Mouse (Mus musculus) gastrocnemius, adult 8-10 months (tissue): ENCODE data around the gene Hmgb2. TPM values are rescaled to one million over a fixed set of nuclear protein-coding genes. Genes with fewer than 3 reads are reported as not detected.
A peak's percentile ranks its signal among the peaks of the same experiment; 100 is the strongest.
"Not testable (repeated sequence)": the region's sequence is repeated elsewhere in the genome, so short reads cannot be mapped to it uniquely, and the experiment has no call there.

Source experiments
- DNase-seq, 2 experiments: peaks; one replicate each; pipeline ENCODE4 v3.0.0; 2022; ENCODE audit warnings: low spot score in 2 of 2
- total RNA-seq, 4 experiments: library from RNA; stranded (reverse); gene quantifications; 2 replicates each; pipeline ENCODE4 v1.2.4; 2022

Hmgb2 gene
- total RNA-seq, 4 experiments from 2014 or later: 2.5 to 6.5 (median 4.8) TPM

DNA sequence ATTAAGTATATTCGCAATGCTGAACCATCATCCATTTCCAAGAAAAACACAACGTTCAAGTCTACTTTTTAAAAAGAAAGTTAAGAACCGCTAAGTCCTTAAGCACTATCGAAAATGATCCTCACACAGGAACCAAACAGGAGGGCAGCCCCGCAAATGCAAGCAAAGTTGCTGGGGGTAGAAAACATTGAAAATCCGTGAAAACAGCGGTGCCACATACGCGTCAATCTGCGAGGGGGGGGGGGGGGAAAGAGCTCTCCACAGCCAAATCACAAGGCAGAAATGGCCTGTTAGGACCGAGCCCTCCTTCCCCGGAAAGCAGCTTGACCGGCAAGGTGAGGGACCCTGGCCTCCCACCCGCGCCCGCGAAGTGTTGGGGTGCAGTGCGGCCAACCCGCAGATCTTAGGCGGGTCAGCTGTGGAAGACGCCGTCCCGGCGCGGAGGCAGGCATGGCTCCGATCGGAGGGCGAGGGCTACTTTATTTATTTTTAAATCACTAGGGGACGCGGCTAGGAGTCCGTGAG lies 854 bp upstream of the Hmgb2 start:
- no peak for DNase-seq

GRCm38 (mm10) chr8:57512141-57513056 lies 692 bp downstream of the Hmgb2 start:
- DNase-seq: no peak

DNA sequence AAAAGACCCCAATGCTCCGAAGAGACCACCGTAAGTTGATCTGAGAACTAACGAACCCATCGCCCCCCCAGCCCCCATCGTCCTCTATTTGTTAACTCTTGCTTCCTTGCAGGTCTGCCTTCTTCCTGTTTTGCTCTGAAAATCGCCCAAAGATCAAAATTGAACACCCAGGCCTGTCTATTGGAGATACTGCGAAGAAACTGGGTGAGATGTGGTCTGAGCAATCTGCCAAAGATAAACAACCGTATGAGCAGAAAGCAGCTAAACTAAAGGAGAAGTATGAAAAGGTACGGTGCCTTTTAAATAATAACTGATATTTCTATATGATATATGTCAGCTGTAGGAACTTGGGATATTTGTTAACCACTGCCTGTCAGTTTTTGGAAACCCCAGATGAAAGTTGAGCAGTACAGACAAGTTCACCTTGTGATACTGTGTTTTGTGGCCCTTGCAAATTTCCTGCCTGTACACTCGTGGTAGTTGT lies 1.5 kb downstream of the Hmgb2 start:
- DNase-seq: not testable (repeated sequence)

DNA sequence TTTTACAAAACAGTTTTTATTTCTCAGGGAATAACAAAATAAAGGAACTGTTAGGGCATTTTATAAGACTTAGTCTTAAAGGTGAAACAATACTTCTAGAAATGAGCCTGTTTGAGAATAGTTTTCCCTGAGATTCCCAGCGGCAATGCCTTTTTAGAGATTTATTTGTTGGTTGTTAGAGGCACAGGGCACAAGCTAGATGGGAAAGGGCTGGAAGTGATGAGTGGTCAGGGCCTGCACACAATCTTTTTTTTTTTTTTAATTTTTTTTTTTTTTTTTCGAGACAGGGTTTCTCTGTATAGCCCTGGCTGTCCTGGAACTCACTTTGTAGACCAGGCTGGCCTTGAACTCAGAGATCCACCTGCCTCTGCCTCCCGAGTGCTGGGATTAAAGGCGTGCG lies 5.0 kb downstream of the Hmgb2 start:
- DNase-seq: not testable (repeated sequence)

DNA sequence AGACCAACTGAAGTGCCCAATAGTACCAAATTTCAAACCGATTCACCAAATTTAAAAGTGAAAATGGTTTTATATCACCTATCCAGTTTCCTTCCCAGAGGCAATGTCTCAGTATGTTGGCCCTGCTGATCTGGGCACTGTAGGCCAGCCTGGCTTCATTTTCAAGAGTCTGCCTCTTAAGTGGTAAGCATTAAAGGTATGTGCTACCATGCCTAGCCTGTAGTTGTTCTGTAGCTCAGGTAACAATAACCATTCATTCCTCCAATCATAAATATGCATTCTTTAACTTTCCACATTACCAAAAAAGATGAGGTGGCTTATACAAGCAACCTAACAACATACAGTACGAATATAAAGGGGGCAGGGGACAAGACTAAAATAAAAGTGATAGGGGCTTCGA lies 6.0 kb downstream of the Hmgb2 start:
- DNase-seq: no peak

GRCm38 (mm10) chr8:57520186-57520786 lies 8.6 kb downstream of the Hmgb2 start:
- no peak for DNase-seq

DNA sequence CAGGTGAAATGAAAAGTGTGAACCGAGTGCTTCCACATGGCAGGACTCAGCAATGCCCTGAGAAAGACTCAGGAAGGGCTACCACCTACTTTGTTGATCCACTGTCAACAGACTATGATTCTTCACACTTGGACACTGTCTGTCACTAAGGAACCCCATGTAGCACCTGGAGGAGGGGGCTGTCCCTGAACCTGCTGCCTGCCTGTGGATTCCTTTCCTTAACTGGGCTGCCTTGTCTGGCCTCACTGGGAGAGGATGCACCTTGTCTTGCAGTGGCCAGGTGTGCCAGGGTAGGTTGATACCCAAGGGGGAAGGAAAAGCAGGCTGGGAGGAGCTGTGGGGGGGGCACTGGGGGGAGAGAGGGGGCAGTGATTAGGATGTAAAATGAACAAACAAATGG lies 16.3 kb downstream of the Hmgb2 start:
- no peak for DNase-seq

DNA sequence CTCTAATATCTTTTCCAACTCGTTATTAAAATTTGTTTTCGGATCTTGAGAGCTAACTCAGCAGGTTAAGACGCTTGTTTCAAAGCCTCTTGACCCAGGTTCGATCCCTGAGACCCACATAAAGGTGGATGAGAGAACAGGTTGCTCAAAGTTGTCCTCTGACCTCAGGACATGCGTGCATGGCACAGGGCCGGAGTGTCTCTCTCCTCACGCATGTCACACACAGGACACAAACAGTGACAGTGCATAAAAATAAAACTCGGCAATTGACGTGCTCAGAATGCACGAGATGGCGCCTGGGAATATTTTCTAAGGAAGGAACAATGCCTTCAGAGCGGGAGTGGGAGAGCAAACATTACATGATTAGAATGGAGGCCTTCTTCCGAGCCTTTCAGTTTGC lies 18.5 kb downstream of the Hmgb2 start:
- no peak for DNase-seq

DNA sequence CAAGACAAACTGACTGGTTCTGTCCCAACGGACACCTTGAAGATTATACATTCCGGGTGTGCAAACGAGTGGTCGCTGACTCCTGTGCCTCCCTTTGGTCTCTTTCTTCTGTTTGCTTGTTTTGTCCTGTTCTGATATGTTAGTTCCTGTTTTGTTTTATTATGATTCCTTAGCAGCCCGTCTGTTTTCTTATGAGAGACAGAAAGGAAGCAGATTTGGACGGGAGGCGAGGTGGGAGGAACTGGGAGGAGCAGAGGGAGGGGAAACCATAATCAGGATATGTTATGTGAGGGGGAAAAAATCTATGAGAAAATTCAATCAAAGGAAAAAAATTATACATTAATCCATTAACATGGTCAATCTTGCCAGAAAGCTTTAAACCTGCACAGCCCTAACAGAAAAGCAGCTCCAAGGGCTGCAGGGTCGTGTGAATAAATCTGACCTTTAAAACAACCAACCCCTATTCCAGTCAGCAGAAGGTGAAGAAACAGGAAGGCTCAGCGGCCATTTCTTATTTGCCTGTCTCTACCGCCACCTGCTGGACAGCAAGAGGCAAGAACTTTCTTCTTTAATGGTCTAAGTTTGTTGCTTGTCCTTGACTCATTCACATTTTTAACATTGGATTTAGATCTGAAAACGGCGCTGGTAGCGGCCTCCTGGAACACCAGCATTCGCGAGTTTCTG lies 19.1 kb downstream of the Hmgb2 start:
- peak; percentile 42 to 48 for DNase-seq

DNA sequence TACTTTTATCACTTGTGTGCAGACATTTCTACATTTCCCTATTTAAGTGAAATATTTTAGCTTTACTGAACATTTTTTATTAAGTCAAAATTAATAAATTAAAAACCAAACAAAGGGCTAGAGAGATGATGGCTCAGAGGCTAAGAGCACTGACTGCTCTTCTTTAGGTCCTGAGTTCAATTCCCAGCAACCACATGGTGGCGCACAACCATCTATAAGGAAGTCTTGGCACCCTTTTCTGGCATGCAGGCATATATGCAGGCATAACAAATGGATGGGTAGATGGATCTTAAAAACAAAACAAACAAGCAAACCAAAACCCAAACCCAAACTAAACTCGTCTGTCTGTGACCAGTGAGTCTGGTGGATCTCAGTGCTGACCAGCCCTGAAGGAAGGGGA lies 20.5 kb downstream of the Hmgb2 start:
- no peak for DNase-seq

- no peak for DNase-seq
Observed at GRCm38 (mm10) chr8:57533106-57533505, 21.4 kb downstream of the Hmgb2 start.

DNA sequence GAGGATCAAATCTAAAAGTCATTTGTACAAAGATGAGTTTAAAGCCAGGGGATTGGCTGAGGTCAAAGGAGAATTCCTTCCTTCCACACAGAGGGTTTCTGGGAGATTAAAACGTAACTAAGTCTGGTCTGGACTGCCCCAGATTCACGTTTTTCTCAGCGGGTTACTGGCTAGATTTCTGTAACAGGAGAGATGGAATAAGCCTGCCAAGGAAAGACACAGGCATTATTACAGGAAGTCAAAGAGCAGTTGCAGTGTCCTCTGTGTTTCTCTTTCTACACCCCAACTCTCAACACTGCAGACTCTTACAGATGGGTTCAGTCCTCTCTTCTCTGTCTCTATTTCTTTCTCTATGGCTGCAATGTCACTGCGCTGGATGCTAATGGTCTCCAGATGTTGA lies 22.8 kb downstream of the Hmgb2 start:
- DNase-seq: no peak

GRCm38 (mm10) chr8:57536167-57536566 lies 24.5 kb downstream of the Hmgb2 start:
- DNase-seq: no peak

- DNase-seq: no peak
Observed at GRCm38 (mm10) chr8:57538601-57539000, 26.9 kb downstream of the Hmgb2 start.

DNA sequence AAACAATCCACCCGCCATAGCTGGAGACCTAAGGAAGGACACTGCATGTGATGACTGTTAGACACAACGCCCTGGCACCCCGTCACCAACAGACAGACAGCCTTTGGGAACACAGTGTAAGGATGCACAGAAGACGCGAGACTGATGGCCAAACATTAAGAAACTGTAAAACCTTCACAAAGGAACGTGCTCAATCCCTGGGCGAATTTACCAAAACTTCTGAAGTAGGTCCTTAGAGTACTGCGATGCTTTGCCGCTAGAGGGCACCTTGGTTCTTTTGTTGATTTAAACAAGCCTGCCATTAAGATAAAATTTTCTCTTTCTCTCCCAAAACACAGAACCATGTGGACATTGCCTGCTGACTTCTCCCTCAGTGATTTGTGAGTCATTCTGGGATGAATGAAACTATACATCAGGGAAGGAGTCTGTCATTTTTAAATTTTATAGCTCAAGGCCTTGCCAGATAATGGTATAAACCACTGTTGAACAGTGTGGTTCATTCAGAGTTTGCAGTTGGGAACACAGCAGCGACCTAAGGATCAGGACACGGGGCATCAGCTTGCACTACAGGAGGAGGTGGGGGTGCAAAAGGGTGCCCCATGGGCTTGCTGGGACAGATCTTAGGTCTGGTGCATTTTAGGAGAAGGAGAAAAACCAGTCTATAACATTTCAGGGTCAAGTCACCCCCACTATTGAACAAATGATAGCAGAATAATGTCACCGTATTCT lies 28.6 kb downstream of the Hmgb2 start:
- DNase-seq: peak; percentile 10 to 13

DNA sequence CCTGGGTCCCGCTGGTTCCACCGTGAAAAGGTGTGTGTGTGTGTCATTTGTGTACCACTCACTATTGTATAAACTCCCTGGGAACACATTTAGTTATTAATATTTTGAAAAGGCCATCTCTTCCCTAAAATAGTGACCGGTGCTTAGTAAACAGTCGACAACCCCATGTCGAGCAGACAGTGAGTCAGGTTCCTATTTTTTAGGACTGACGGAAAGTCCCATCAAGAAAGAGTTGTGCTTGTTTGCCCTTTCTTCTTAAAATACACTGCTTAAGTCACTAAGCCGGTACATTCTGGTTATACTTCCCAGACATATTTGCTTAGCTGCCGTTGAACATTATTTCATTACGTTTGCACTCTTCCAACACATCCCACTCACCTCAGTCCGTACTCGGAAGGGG lies 29.2 kb downstream of the Hmgb2 start:
- no peak for DNase-seq

- no peak for DNase-seq
Observed at GRCm38 (mm10) chr8:57541405-57541804, 29.7 kb downstream of the Hmgb2 start.

- no peak for DNase-seq
Observed at GRCm38 (mm10) chr8:57546401-57546800, 34.7 kb downstream of the Hmgb2 start.

GRCm38 (mm10) chr8:57546834-57547233 lies 35.1 kb downstream of the Hmgb2 start:
- DNase-seq: no peak

- no peak for DNase-seq
Observed at GRCm38 (mm10) chr8:57547581-57547980, 35.9 kb downstream of the Hmgb2 start.
